Mouse (Mus musculus) megakaryocyte, embryonic 14.5 days (primary cell): ENCODE measurements around the gene Sept9.

Experiments
- FLI1 ChIP-seq: IDR thresholded peaks from 2 replicates; pipeline ENCODE4 v1.6.1; 2012; ENCODE audit warnings: low read length, inconsistent platforms, mixed read lengths
- GATA1 ChIP-seq: IDR thresholded peaks from 3 replicates; pipeline ENCODE4 v1.6.1; 2012; ENCODE audit warnings: mixed read lengths, low read length, inconsistent platforms, borderline replicate concordance

GRCm38 (mm10) chr11:117330076-117330950 is 130.9 kb downstream of the Sept9 start:
- TF ChIP-seq FLI1: no peak
- TF ChIP-seq GATA1: no peak
